Mouse (Mus musculus): Measurements from ENCODE around the gene Btf3. TPM values are rescaled to one million over a fixed set of nuclear protein-coding genes. Genes with fewer than 3 reads are reported as not detected.

The Btf3 gene
- polyA plus RNA-seq, 1 experiment = 484 TPM

GRCm38 (mm10) chr13:98357433-98358423, 40.9 kb upstream of the Btf3 start:
- Histone ChIP-seq H3K4me3 (replicated peaks; ENCODE audit: control insufficient read depth, low read depth, low read length) (no peak overlapping the region), H3K27ac (ENCODE audit: control insufficient read depth, insufficient read depth, low read depth, low read length, poor library complexity) (no peak overlapping the region), H3K4me1 (ENCODE audit: control insufficient read depth, insufficient read depth, low read length) (no peaks in the 10 kb centered on the region)
- no peak for TF ChIP-seq POLR2A (IDR thresholded peaks at IDR 0.05; ENCODE audit: borderline replicate concordance, control insufficient read depth, low read depth, low read length)
- no peak for TF ChIP-seq CTCF (IDR thresholded peaks at IDR 0.05; ENCODE audit: control insufficient read depth, insufficient read depth, low read length)
- WGBS = 9% methylated on average over 18 of the region's 18 CpGs

- Histone ChIP-seq H3K4me3 (replicated peaks; ENCODE audit: control insufficient read depth, low read depth, low read length) (no peak overlapping the region), H3K27ac (ENCODE audit: control insufficient read depth, insufficient read depth, low read depth, low read length, poor library complexity) (no peak overlapping the region), H3K4me1 (ENCODE audit: control insufficient read depth, insufficient read depth, low read length) (no peaks in the 10 kb centered on the region)
- 19% methylated on average over 6 of the region's 6 CpGs for WGBS
- TF ChIP-seq POLR2A (IDR thresholded peaks at IDR 0.05; ENCODE audit: borderline replicate concordance, control insufficient read depth, low read depth, low read length) (no peak), CTCF (IDR thresholded peaks at IDR 0.05; ENCODE audit: control insufficient read depth, insufficient read depth, low read length) (no peak)
These were observed 40.2 kb upstream of the Btf3 start for GRCm38 (mm10) chr13:98356973-98357425.

- TF ChIP-seq POLR2A (IDR thresholded peaks at IDR 0.05; ENCODE audit: borderline replicate concordance, control insufficient read depth, low read depth, low read length) (no peak), CTCF (IDR thresholded peaks at IDR 0.05; ENCODE audit: control insufficient read depth, insufficient read depth, low read length) (no peak)
- H3K4me1 ChIP-seq (ENCODE audit: control insufficient read depth, insufficient read depth, low read length) = no peaks in the 10 kb centered on the region
- WGBS = 15% methylated on average over 9 of the region's 9 CpGs
- no peak overlapping the region for H3K27ac ChIP-seq (ENCODE audit: control insufficient read depth, insufficient read depth, low read depth, low read length, poor library complexity)
- H3K4me3 ChIP-seq (replicated peaks; ENCODE audit: control insufficient read depth, low read depth, low read length) = no peak overlapping the region
These were observed 39.6 kb upstream of the Btf3 start for GRCm38 (mm10) chr13:98356176-98356972.

- Histone ChIP-seq H3K4me3 (replicated peaks; ENCODE audit: control insufficient read depth, low read depth, low read length) (no peak overlapping the region), H3K27ac (ENCODE audit: control insufficient read depth, insufficient read depth, low read depth, low read length, poor library complexity) (no peak overlapping the region), H3K4me1 (ENCODE audit: control insufficient read depth, insufficient read depth, low read length) (no peaks in the 10 kb centered on the region)
- WGBS = 2% methylated on average over 78 of the region's 81 CpGs
- no peak for TF ChIP-seq POLR2A (IDR thresholded peaks at IDR 0.05; ENCODE audit: borderline replicate concordance, control insufficient read depth, low read depth, low read length)
- TF ChIP-seq CTCF (IDR thresholded peaks at IDR 0.05; ENCODE audit: control insufficient read depth, insufficient read depth, low read length) = no peak
These were observed 38.8 kb upstream of the Btf3 start for GRCm38 (mm10) chr13:98355559-98356111.

GRCm38 (mm10) chr13:98354871-98355558, 38.2 kb upstream of the Btf3 start:
- Histone ChIP-seq H3K27ac (ENCODE audit: control insufficient read depth, insufficient read depth, low read depth, low read length, poor library complexity) (no peak overlapping the region), H3K4me3 (replicated peaks; ENCODE audit: control insufficient read depth, low read depth, low read length) (no peak overlapping the region), H3K4me1 (ENCODE audit: control insufficient read depth, insufficient read depth, low read length) (no peaks in the 10 kb centered on the region)
- TF ChIP-seq CTCF (IDR thresholded peaks at IDR 0.05; ENCODE audit: control insufficient read depth, insufficient read depth, low read length) = no peak
- TF ChIP-seq POLR2A (IDR thresholded peaks at IDR 0.05; ENCODE audit: borderline replicate concordance, control insufficient read depth, low read depth, low read length) = no peak
- 1% methylated on average over 93 of the region's 102 CpGs for WGBS

GRCm38 (mm10) chr13:98354090-98354801, 37.4 kb upstream of the Btf3 start, which contains the start of gene Foxd1:
TSS of gene Foxd1 (plus strand) at chr13:98354242.
- no peak within 1 kb of the TSS; the same call in 1 of the 2 replicates for H3K27ac ChIP-seq (ENCODE audit: control insufficient read depth, insufficient read depth, low read depth, low read length, poor library complexity)
- WGBS = 1% methylated on average over 76 of the region's 76 CpGs
- H3K4me3 ChIP-seq (replicated peaks; ENCODE audit: control insufficient read depth, low read depth, low read length) = no peak within 1 kb of the TSS
- no peaks in the 10 kb centered on the region for H3K4me1 ChIP-seq (ENCODE audit: control insufficient read depth, insufficient read depth, low read length)
- no peak for TF ChIP-seq POLR2A (IDR thresholded peaks at IDR 0.05; ENCODE audit: borderline replicate concordance, control insufficient read depth, low read depth, low read length)
- TF ChIP-seq CTCF (IDR thresholded peaks at IDR 0.05; ENCODE audit: control insufficient read depth, insufficient read depth, low read length) = no peak

- H3K4me1 ChIP-seq (ENCODE audit: control insufficient read depth, insufficient read depth, low read length) = no peaks in the 10 kb centered on the region
- no peak for TF ChIP-seq CTCF (IDR thresholded peaks at IDR 0.05; ENCODE audit: control insufficient read depth, insufficient read depth, low read length)
- 3% methylated on average over 13 of the region's 13 CpGs for WGBS
- H3K27ac ChIP-seq (ENCODE audit: control insufficient read depth, insufficient read depth, low read depth, low read length, poor library complexity) = no peak overlapping the region
- no peak overlapping the region for H3K4me3 ChIP-seq (replicated peaks; ENCODE audit: control insufficient read depth, low read depth, low read length)
These were observed 36.9 kb upstream of the Btf3 start for GRCm38 (mm10) chr13:98353709-98354089.
